Mouse (Mus musculus): Measurements from ENCODE around the gene Lsm2. TPM values are rescaled to one million over a fixed set of nuclear protein-coding genes. Genes with fewer than 3 reads are reported as not detected.
"Not testable (repeated sequence)": the region's sequence is repeated elsewhere in the genome, so short reads cannot be mapped to it uniquely, and the experiment has no call there.

Lsm2 gene
- polyA plus RNA-seq, 1 experiment from 2014 or later = 219 TPM

DNA sequence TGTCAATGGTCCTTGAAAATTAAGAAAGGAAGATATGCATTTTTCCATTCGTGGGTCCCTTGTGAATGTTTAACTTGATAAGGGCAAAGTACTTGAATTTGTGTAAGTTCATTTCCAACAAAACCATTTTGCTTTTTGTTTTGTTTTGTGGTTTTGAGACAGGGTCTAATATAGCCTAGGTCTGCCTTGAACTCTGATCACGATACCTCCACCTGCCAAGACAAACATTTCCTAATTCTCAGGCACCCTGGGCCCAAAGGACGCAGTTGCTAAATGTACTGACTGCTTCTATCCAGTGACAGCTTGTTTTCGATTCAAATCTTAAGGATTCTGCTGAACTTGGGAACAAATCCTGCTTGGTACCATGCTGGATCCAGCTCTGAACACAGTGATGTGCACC, 2.0 kb upstream of the Lsm2 start:
- Histone ChIP-seq H3K4me3 (ENCODE audit: low read depth, low read length) (no peak overlapping the region), H3K36me3 (replicated peaks; ENCODE audit: control insufficient read depth, insufficient read depth, low read depth, low read length) (no peaks in the 10 kb centered on the region), H3K27me3 (ENCODE audit: control insufficient read depth, insufficient read depth, low read length) (no peaks in the 10 kb centered on the region), H3K27ac (replicated peaks; ENCODE audit: low read depth, low read length) (no peak overlapping the region), H3K9me3 (replicated peaks; ENCODE audit: control insufficient read depth, low read length) (no peaks in the 10 kb centered on the region), H3K4me1 (ENCODE audit: control insufficient read depth, insufficient read depth, low read length) (0 out of 2 replicates have a peak, but pooled peaks cover 3% of the 10 kb centered on the region), H3K9ac (replicated peaks; ENCODE audit: low read length) (no peak overlapping the region), H3K4me2 (ENCODE audit: low read depth, low read length) (no peak overlapping the region)
- DNase-seq (ENCODE audit: low spot score) = no peak
- no peak for ATAC-seq (replicated peaks; ENCODE audit: insufficient number of reproducible peaks, low FRiP score, low TSS enrichment, low read depth)
- WGBS = 95% methylated on average over 4 of the region's 4 CpGs

DNA sequence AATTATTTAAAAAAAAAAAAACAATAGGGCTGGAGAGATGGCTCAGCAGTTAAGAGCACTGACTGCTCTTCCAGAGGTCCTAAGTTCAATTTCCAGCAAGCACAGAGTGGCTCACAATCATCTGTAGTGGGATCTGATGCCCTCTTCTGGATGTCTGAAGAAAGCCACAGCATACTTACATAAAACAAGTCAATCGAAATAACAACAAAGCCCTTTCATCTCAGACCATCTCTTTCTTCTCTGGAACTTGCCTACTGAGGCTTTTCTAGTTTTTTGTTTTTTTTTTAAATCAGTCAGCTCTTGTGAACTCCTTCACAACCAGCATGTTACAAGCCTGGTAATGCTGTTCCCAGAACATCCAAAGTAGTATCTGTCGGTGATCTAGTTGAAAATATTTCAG, 1.0 kb upstream of the Lsm2 start:
- Histone ChIP-seq H3K4me1 (ENCODE audit: control insufficient read depth, insufficient read depth, low read length) (0 out of 2 replicates have a peak, but pooled peaks cover 3% of the 10 kb centered on the region), H3K27ac (replicated peaks; ENCODE audit: low read depth, low read length) (no peak overlapping the region), H3K9ac (replicated peaks; ENCODE audit: low read length) (peak overlapping the region; percentile 96), H3K9me3 (replicated peaks; ENCODE audit: control insufficient read depth, low read length) (no peaks in the 10 kb centered on the region), H3K4me3 (ENCODE audit: low read depth, low read length) (peak overlapping the region; percentile 89), H3K27me3 (ENCODE audit: control insufficient read depth, insufficient read depth, low read length) (no peaks in the 10 kb centered on the region), H3K36me3 (replicated peaks; ENCODE audit: control insufficient read depth, insufficient read depth, low read depth, low read length) (no peaks in the 10 kb centered on the region; the same call in 1 of the 2 replicates), H3K4me2 (ENCODE audit: low read depth, low read length) (peak overlapping the region; percentile 76)
- peak; percentile 72 for DNase-seq (ENCODE audit: low spot score)
- no peak for ATAC-seq (replicated peaks; ENCODE audit: insufficient number of reproducible peaks, low FRiP score, low TSS enrichment, low read depth)
- WGBS = 10% methylated on average over 2 of the region's 2 CpGs

DNA sequence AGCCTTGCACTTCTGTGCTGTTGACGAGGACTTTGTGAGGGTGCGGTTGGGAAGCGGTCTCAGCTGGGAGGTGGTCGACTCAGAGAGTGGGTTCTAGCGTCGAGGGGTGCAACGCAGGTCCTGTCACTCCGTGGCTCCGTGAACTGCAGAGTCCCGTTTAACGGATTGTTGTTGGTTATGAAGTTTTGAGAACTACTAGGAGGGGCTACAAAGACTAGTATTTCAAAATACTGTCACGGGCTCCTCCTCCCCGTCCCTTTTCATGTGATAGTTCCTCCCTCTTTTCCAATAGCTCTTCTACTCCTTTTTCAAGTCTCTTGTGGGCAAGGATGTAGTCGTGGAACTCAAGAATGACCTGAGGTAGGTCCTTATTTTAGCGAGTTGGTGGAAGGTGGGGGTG, 666 bp downstream of the Lsm2 start:
- ATAC-seq (replicated peaks; ENCODE audit: insufficient number of reproducible peaks, low FRiP score, low TSS enrichment, low read depth) (no peak; the same call in 1 of the 2 replicates), DNase-seq (ENCODE audit: low spot score) (no peak)
- no peaks in the 10 kb centered on the region for H3K27me3 ChIP-seq (ENCODE audit: control insufficient read depth, insufficient read depth, low read length)
- no peaks in the 10 kb centered on the region for H3K9me3 ChIP-seq (replicated peaks; ENCODE audit: control insufficient read depth, low read length)
- WGBS = under 1% methylated on average over 15 of the region's 15 CpGs
- H3K9ac ChIP-seq (replicated peaks; ENCODE audit: low read length) = peak overlapping the region; percentile 96
- 0 out of 2 replicates have a peak, but pooled peaks cover 3% of the 10 kb centered on the region for H3K4me1 ChIP-seq (ENCODE audit: control insufficient read depth, insufficient read depth, low read length)
- peak overlapping the region; percentile 89 for H3K4me3 ChIP-seq (ENCODE audit: low read depth, low read length)
- H3K36me3 ChIP-seq (replicated peaks; ENCODE audit: control insufficient read depth, insufficient read depth, low read depth, low read length) = peaks cover 2% of the 10 kb centered on the region
- no peak overlapping the region; the same call in 1 of the 2 replicates for H3K27ac ChIP-seq (replicated peaks; ENCODE audit: low read depth, low read length)
- H3K4me2 ChIP-seq (ENCODE audit: low read depth, low read length) = peak overlapping the region; percentile 76

DNA sequence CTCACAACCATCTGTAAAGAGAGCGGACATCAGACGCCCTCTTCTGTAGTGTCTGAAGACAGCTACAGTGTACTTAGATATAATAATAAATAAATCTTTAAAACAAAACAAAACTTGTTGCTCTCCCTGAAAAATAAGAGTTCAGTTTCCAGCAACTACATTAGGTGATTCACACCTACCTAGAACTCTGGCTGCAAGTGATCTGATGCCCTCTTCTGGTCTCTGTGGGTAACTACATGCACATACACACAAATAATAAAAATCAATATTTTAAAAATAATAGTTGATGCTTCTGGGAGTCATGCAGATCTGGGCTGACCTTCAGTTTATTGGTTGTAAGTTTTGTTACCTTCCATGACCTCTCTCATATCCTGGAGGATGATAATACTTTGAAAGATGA, 2.6 kb downstream of the Lsm2 start:
- Histone ChIP-seq H3K9ac (replicated peaks; ENCODE audit: low read length) (no peak overlapping the region), H3K36me3 (replicated peaks; ENCODE audit: control insufficient read depth, insufficient read depth, low read depth, low read length) (peaks cover 2% of the 10 kb centered on the region), H3K4me3 (ENCODE audit: low read depth, low read length) (no peak overlapping the region), H3K27me3 (ENCODE audit: control insufficient read depth, insufficient read depth, low read length) (no peaks in the 10 kb centered on the region), H3K4me2 (ENCODE audit: low read depth, low read length) (no peak overlapping the region), H3K4me1 (ENCODE audit: control insufficient read depth, insufficient read depth, low read length) (0 out of 2 replicates have a peak, but pooled peaks cover 3% of the 10 kb centered on the region), H3K27ac (replicated peaks; ENCODE audit: low read depth, low read length) (no peak overlapping the region), H3K9me3 (replicated peaks; ENCODE audit: control insufficient read depth, low read length) (no peaks in the 10 kb centered on the region)
- no peak for ATAC-seq (replicated peaks; ENCODE audit: insufficient number of reproducible peaks, low FRiP score, low TSS enrichment, low read depth)
- peak; percentile 65 for DNase-seq (ENCODE audit: low spot score)
- 68% methylated on average over 2 of the region's 2 CpGs for WGBS

DNA sequence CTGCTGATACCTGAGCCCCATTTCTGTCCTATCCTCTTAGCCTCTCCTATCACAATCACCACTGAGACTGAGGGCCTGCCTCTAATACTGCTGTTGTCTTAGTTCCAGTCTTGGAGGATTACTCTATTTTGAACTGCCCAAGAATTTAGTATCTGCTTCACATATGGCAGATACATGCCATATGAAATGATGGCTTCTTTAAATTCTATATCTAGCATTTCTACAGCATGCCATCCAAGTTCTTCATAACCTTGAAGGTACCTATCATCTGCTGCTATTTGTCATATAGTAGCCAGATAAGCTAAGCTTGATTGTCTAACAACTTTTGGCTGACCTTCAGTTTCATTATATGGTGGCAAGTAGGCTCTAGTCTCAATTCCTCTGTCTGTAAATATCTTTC, 13.1 kb downstream of the Lsm2 start:
- no peak overlapping the region for H3K4me3 ChIP-seq (ENCODE audit: low read depth, low read length)
- H3K9me3 ChIP-seq (replicated peaks; ENCODE audit: control insufficient read depth, low read length) = no peaks in the 10 kb centered on the region
- H3K27me3 ChIP-seq (ENCODE audit: control insufficient read depth, insufficient read depth, low read length) = no peaks in the 10 kb centered on the region
- H3K36me3 ChIP-seq (replicated peaks; ENCODE audit: control insufficient read depth, insufficient read depth, low read depth, low read length) = no peaks in the 10 kb centered on the region
- ATAC-seq (replicated peaks; ENCODE audit: insufficient number of reproducible peaks, low FRiP score, low TSS enrichment, low read depth) = no peak
- H3K4me1 ChIP-seq (ENCODE audit: control insufficient read depth, insufficient read depth, low read length) = no peaks in the 10 kb centered on the region; the same call in 1 of the 2 replicates
- no peak overlapping the region for H3K9ac ChIP-seq (replicated peaks; ENCODE audit: low read length)
- no peak overlapping the region for H3K27ac ChIP-seq (replicated peaks; ENCODE audit: low read depth, low read length)
- no peak for DNase-seq (ENCODE audit: low spot score)
- H3K4me2 ChIP-seq (ENCODE audit: low read depth, low read length) = no peak overlapping the region

DNA sequence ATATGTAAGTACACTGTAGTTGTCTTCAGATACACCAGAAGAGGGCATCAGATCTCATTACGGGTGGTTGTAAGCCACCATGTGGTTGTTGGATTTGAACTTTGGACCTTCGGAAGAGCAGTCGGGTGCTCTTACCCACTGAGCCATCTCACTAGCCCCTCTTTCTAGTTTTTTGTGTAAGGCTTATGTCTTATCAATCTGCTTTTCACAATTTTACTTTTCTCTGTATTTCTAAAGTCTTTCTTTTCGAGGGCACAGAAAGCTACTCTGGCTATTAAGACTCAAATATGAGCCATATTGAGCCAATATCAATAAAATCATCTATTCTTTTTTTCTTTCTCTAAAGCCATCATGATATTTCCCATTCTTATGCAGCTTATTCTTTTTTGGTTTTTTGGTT, 13.5 kb downstream of the Lsm2 start:
- not testable (repeated sequence) for ATAC-seq (replicated peaks; ENCODE audit: insufficient number of reproducible peaks, low FRiP score, low TSS enrichment, low read depth); H3K9ac ChIP-seq (replicated peaks; ENCODE audit: low read length); H3K4me3 ChIP-seq (ENCODE audit: low read depth, low read length); H3K36me3 ChIP-seq (replicated peaks; ENCODE audit: control insufficient read depth, insufficient read depth, low read depth, low read length); H3K4me1 ChIP-seq (ENCODE audit: control insufficient read depth, insufficient read depth, low read length); H3K27ac ChIP-seq (replicated peaks; ENCODE audit: low read depth, low read length); H3K27me3 ChIP-seq (ENCODE audit: control insufficient read depth, insufficient read depth, low read length); H3K4me2 ChIP-seq (ENCODE audit: low read depth, low read length); DNase-seq (ENCODE audit: low spot score); H3K9me3 ChIP-seq (replicated peaks; ENCODE audit: control insufficient read depth, low read length)
- 90% methylated on average over 4 of the region's 4 CpGs for WGBS

DNA sequence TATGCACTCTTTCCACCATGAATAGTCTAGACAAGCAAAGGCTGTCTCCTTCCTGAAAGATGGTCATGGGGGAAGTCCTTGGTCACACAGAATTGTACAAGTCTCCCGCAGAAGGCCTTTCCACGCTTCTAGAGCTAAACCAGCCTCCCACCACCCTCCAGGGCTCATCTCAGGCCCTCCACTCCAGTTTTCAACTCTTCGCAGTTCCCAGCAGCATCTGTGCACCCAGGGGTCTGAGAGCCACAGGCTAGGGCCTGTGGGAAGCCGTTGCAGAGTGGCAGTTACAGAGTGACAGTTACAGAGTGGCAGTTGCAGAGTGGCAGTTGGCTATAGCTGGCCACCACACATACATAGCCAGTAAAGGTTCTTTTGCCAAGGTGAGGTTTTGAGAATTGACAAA, 14.3 kb downstream of the Lsm2 start:
- ATAC-seq (replicated peaks; ENCODE audit: insufficient number of reproducible peaks, low FRiP score, low TSS enrichment, low read depth); DNase-seq (ENCODE audit: low spot score); H3K4me3 ChIP-seq (ENCODE audit: low read depth, low read length); H3K9me3 ChIP-seq (replicated peaks; ENCODE audit: control insufficient read depth, low read length); H3K4me1 ChIP-seq (ENCODE audit: control insufficient read depth, insufficient read depth, low read length); H3K27me3 ChIP-seq (ENCODE audit: control insufficient read depth, insufficient read depth, low read length); H3K27ac ChIP-seq (replicated peaks; ENCODE audit: low read depth, low read length); H3K9ac ChIP-seq (replicated peaks; ENCODE audit: low read length); H3K4me2 ChIP-seq (ENCODE audit: low read depth, low read length); H3K36me3 ChIP-seq (replicated peaks; ENCODE audit: control insufficient read depth, insufficient read depth, low read depth, low read length): not testable (repeated sequence)
- 97% methylated on average over 4 of the region's 4 CpGs for WGBS

DNA sequence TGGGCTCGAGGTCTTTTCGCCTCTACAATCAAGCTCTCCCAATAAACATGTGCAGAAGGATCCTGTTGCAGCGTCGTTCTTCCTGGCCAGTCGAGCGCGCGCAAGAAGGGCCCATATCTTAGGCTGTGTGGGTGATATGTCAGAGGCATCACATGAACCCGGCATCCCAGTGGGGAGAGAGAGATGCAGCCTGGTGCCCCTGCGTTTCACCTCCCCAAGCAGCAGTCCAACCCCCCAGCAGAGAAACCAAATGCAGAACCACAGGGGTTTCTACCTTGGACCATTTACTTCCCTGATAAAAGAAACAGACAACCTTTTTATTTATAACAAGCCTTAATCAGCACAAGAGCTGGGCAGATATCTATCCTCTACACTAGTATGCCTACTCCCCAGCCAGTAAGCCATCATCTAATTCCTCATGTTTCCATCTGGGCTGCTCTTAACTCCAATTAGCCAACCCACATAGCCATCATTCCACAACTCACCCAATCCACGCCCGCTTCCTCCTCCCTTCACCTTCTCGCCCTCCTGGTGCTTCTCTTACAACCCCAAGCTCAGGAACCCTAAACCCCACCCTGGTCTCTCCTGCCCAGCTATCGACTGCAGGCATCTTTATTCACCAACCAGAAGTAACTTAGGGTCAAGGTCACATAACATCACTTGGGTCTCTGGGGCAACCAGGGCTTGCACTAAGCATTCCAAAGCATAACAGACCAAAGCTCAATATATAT, 14.9 kb downstream of the Lsm2 start:
- no peak overlapping the region for H3K4me3 ChIP-seq (ENCODE audit: low read depth, low read length)
- ATAC-seq (replicated peaks; ENCODE audit: insufficient number of reproducible peaks, low FRiP score, low TSS enrichment, low read depth) = no peak
- DNase-seq (ENCODE audit: low spot score) = no peak
- H3K27me3 ChIP-seq (ENCODE audit: control insufficient read depth, insufficient read depth, low read length) = no peaks in the 10 kb centered on the region
- no peaks in the 10 kb centered on the region; the same call in 1 of the 2 replicates for H3K4me1 ChIP-seq (ENCODE audit: control insufficient read depth, insufficient read depth, low read length)
- H3K36me3 ChIP-seq (replicated peaks; ENCODE audit: control insufficient read depth, insufficient read depth, low read depth, low read length) = no peaks in the 10 kb centered on the region
- no peak overlapping the region for H3K27ac ChIP-seq (replicated peaks; ENCODE audit: low read depth, low read length)
- H3K9ac ChIP-seq (replicated peaks; ENCODE audit: low read length) = peak overlapping the region; percentile 22; the same call in 1 of the 2 replicates
- WGBS = 89% methylated on average over 12 of the region's 14 CpGs
- H3K9me3 ChIP-seq (replicated peaks; ENCODE audit: control insufficient read depth, low read length) = no peaks in the 10 kb centered on the region
- no peak overlapping the region for H3K4me2 ChIP-seq (ENCODE audit: low read depth, low read length)

Data from embryonic facial prominence, embryonic 11.5 days (tissue).